Mouse (Mus musculus): ENCODE results near the gene Upk3b.

- TF ChIP-seq EP300 (IDR thresholded peaks at IDR 0.05; ENCODE audit: low read depth) (no peak), CTCF (IDR thresholded peaks at IDR 0.05; ENCODE audit: low read depth) (no peak)
These were observed 11.4 kb upstream of the Upk3b start for GRCm38 (mm10) chr5:136026859-136027258.
